Mouse (Mus musculus): ENCODE measurements around the gene Naglu. TPM values are rescaled to one million over a fixed set of nuclear protein-coding genes. Genes with fewer than 3 reads are reported as not detected.
"Not testable (repeated sequence)": the region's sequence is repeated elsewhere in the genome, so short reads cannot be mapped to it uniquely, and the experiment has no call there.

Naglu gene
- polyA plus RNA-seq, 1 experiment = 30.7 TPM

GRCm38 (mm10) chr11:101115564-101115963 lies 45.8 kb downstream of the Naglu start:
- Histone ChIP-seq H3K4me1 (peaks cover 64% of the 10 kb centered on the region), H3K36me3 (replicated peaks; ENCODE audit: low read length) (peaks cover 46% of the 10 kb centered on the region), H3K27me3 (replicated peaks) (no peaks in the 10 kb centered on the region), H3K4me3 (replicated peaks) (peak overlapping the region; percentile 23), H3K9me3 (peaks cover 5% of the 10 kb centered on the region)
- TF ChIP-seq FLI1 (IDR thresholded peaks at IDR 0.05; ENCODE audit: low read length) (no peak), GATA1 (IDR thresholded peaks at IDR 0.05; ENCODE audit: borderline replicate concordance, low read length) (no peak)

GRCm38 (mm10) chr11:101118105-101118504 lies 48.3 kb downstream of the Naglu start:
- Histone ChIP-seq H3K36me3 (replicated peaks; ENCODE audit: low read length) (peaks cover 45% of the 10 kb centered on the region), H3K27me3 (replicated peaks) (no peaks in the 10 kb centered on the region), H3K9me3 (peaks cover under 1% of the 10 kb centered on the region; the same call in 1 of the 2 replicates), H3K4me1 (peaks cover 64% of the 10 kb centered on the region), H3K4me3 (replicated peaks) (peak overlapping the region; percentile 96)
- TF ChIP-seq FLI1 (IDR thresholded peaks at IDR 0.05; ENCODE audit: low read length) (no peak), GATA1 (IDR thresholded peaks at IDR 0.05; ENCODE audit: borderline replicate concordance, low read length) (no peak)

GRCm38 (mm10) chr11:101119131-101119760 lies 49.4 kb downstream of the Naglu start:
- Histone ChIP-seq H3K36me3 (replicated peaks; ENCODE audit: low read length) (peaks cover 49% of the 10 kb centered on the region), H3K27me3 (replicated peaks) (no peaks in the 10 kb centered on the region), H3K4me1 (peaks cover 64% of the 10 kb centered on the region), H3K9me3 (no peaks in the 10 kb centered on the region), H3K4me3 (replicated peaks) (peak overlapping the region; percentile 96)
- no peak for TF ChIP-seq GATA1 (IDR thresholded peaks at IDR 0.05; ENCODE audit: borderline replicate concordance, low read length)
- TF ChIP-seq FLI1 (IDR thresholded peaks at IDR 0.05; ENCODE audit: low read length) = no peak

DNA sequence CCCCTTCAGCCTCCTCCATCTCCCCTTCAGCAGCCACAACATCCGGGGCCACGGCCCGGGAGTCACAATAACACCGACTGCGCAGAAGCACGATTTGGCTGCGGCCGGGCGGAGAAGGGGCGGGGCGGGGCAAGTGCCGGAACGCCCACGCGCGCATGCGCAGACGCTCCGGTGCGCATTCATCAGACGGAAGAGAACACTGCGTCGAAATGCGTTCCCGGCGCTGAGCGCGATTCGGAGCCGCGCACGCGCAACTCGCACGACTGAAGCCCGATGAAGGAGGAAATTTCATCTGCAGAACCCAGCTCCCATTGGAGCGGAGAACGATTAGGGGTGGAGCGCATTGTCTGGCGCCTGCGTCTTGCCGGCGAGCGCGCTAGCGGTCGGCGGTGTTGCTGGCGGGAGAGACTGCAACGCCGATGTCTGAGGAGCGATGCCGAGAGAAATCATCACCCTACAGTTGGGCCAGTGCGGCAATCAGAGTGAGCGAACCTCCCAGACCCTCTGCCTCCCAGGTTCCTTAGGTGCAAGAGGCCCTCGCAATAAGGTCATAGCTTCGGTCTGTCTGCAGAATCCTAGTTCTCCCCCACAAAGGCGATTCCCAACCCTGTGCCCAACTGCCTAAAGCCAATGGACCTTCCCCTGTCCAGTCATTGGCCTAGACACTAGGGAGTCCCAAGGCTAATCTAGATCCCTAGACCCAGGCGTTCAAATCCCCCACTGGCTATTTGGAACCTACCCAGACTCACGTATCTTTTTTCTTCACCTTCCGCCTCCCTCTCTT lies 50.1 kb downstream of the Naglu start, which contains the start of the genes Retreg3 and Tubg1:
Retreg3 (minus strand) TSS at position 133 of the 784 bp plus-strand sequence.
Tubg1 (plus strand) TSS at position 178 of the 784 bp plus-strand sequence.
- Histone ChIP-seq H3K4me3 (replicated peaks) (peak within 1 kb of the TSS; percentile 96), H3K36me3 (replicated peaks; ENCODE audit: low read length) (peaks cover 48% of the 10 kb centered on the region), H3K4me1 (peaks cover 61% of the 10 kb centered on the region)

DNA sequence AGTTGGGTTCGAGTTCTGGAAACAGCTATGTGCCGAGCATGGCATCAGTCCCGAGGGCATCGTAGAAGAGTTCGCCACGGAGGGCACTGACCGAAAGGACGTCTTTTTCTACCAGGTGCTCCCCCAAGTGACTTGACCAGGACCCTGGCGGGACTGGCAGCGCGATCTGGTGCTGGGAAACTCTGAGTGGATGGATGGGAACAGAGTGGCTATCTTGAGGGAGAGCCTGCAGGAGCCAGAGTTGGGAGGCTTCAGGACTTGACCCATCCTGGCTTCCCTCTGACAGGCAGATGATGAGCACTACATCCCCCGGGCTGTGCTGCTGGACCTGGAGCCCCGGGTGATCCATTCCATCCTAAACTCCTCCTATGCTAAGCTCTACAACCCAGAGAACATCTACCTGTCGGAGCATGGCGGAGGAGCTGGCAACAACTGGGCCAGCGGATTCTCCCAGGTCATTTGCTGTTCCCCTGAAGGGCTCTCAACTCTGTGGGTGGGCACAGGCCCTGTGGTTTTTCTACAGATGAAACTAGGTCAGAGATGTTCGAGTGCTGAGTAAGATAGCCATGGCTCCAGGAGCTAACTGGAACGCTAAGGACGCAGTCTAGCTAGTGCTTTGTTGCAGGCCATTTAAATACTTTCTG lies 50.9 kb downstream of the Naglu start:
- TF ChIP-seq GATA1 (IDR thresholded peaks at IDR 0.05; ENCODE audit: borderline replicate concordance, low read length) = no peak
- no peak for TF ChIP-seq FLI1 (IDR thresholded peaks at IDR 0.05; ENCODE audit: low read length)
- no peaks in the 10 kb centered on the region for H3K9me3 ChIP-seq
- peak overlapping the region; percentile 96 for H3K4me3 ChIP-seq (replicated peaks)
- peaks cover 56% of the 10 kb centered on the region for H3K4me1 ChIP-seq
- no peaks in the 10 kb centered on the region for H3K27me3 ChIP-seq (replicated peaks)
- peaks cover 45% of the 10 kb centered on the region for H3K36me3 ChIP-seq (replicated peaks; ENCODE audit: low read length)

More for the DNA sequence above, 50.1 kb downstream of the Naglu start, which contains the start of the genes Retreg3 and Tubg1:
- Histone ChIP-seq H3K27me3 (replicated peaks) (no peaks in the 10 kb centered on the region), H3K9me3 (no peaks in the 10 kb centered on the region)
- TF ChIP-seq FLI1 (IDR thresholded peaks at IDR 0.05; ENCODE audit: low read length) (no peak), GATA1 (IDR thresholded peaks at IDR 0.05; ENCODE audit: borderline replicate concordance, low read length) (no peak)

- H3K36me3 ChIP-seq (replicated peaks; ENCODE audit: low read length) = peaks cover 48% of the 10 kb centered on the region
- not testable (repeated sequence) for H3K27me3 ChIP-seq (replicated peaks); H3K9me3 ChIP-seq; H3K4me3 ChIP-seq (replicated peaks)
- H3K4me1 ChIP-seq = peaks cover 29% of the 10 kb centered on the region
Observed at GRCm38 (mm10) chr11:101124494-101124893, 54.7 kb downstream of the Naglu start.

DNA sequence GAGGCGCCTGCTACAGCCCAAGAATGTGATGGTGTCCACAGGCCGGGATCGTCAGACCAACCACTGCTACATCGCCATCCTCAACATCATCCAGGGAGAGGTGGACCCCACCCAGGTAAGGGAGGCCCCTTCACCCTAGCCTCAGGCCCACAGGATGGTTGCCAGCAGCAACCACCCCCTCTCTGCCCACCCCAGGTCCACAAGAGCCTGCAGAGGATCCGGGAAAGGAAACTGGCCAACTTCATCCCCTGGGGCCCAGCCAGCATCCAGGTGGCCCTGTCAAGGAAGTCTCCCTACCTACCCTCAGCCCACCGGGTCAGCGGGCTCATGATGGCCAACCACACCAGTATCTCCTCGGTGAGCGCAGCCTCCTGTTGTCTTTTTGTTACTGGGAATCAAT lies 55.2 kb downstream of the Naglu start:
- H3K4me1 ChIP-seq = peaks cover 31% of the 10 kb centered on the region
- H3K36me3 ChIP-seq (replicated peaks; ENCODE audit: low read length) = peaks cover 48% of the 10 kb centered on the region
- H3K27me3 ChIP-seq (replicated peaks) = not testable (repeated sequence)

GRCm38 (mm10) chr11:101127075-101127474 lies 57.3 kb downstream of the Naglu start:
- Histone ChIP-seq H3K9me3 (peaks cover 12% of the 10 kb centered on the region), H3K4me1 (peaks cover 27% of the 10 kb centered on the region), H3K27me3 (replicated peaks) (peaks cover 11% of the 10 kb centered on the region), H3K4me3 (replicated peaks) (no peak overlapping the region), H3K36me3 (replicated peaks; ENCODE audit: low read length) (peaks cover 45% of the 10 kb centered on the region)
- no peak for TF ChIP-seq FLI1 (IDR thresholded peaks at IDR 0.05; ENCODE audit: low read length)
- TF ChIP-seq GATA1 (IDR thresholded peaks at IDR 0.05; ENCODE audit: borderline replicate concordance, low read length) = no peak

More for the DNA sequence above, 55.2 kb downstream of the Naglu start:
- not testable (repeated sequence) for H3K9me3 ChIP-seq; H3K4me3 ChIP-seq (replicated peaks)

Other genes with a start within 250 kb of the Naglu start
- gene Stat5b, start 219.3 kb upstream of the Naglu start, polyA plus RNA-seq (2012; ENCODE audit: insufficient read depth, low replicate concordance) = 5.7 and 12.8 TPM in 2 replicates
- 2.3 and 3.9 TPM in 2 replicates for gene Stat5a, start 210.7 kb upstream of the Naglu start, polyA plus RNA-seq (2012; ENCODE audit: insufficient read depth, low replicate concordance)
- 63.3 and 82.6 TPM in 2 replicates for gene Stat3, start 130.5 kb upstream of the Naglu start, polyA plus RNA-seq (2012; ENCODE audit: insufficient read depth, low replicate concordance)
- gene Cavin1, start 99.1 kb upstream of the Naglu start, polyA plus RNA-seq (2012; ENCODE audit: insufficient read depth, low replicate concordance) = 24.1 and 43.9 TPM in 2 replicates
- gene Atp6v0a1, start 60.6 kb upstream of the Naglu start, polyA plus RNA-seq (2012; ENCODE audit: insufficient read depth, low replicate concordance) = 90.5 and 153 TPM in 2 replicates
- 3.5 and 5.8 TPM in 2 replicates for gene Hsd17b1, start 8.4 kb downstream of the Naglu start, polyA plus RNA-seq (2012; ENCODE audit: insufficient read depth, low replicate concordance)
- 17.7 and 36.8 TPM in 2 replicates for gene Coasy, start 12.6 kb downstream of the Naglu start, polyA plus RNA-seq (2012; ENCODE audit: insufficient read depth, low replicate concordance)
- gene Mlx, start 17.3 kb downstream of the Naglu start, polyA plus RNA-seq (2012; ENCODE audit: insufficient read depth, low replicate concordance) = 2.8 and 12.4 TPM in 2 replicates
- gene Psmc3ip, start 25.4 kb downstream of the Naglu start, polyA plus RNA-seq (2012; ENCODE audit: insufficient read depth, low replicate concordance) = 10.4 TPM in 1 of 2 replicates, not detected in the other
- 1.6 and 6.2 TPM in 2 replicates for gene Retreg3, start 49.9 kb downstream of the Naglu start, polyA plus RNA-seq (2012; ENCODE audit: insufficient read depth, low replicate concordance)
- 63.2 and 80.7 TPM in 2 replicates for gene Tubg1, start 49.9 kb downstream of the Naglu start, polyA plus RNA-seq (2012; ENCODE audit: insufficient read depth, low replicate concordance)
- gene Tubg2, start 85.9 kb downstream of the Naglu start, polyA plus RNA-seq (2012; ENCODE audit: insufficient read depth, low replicate concordance) = not detected in 2 replicates
- 0.72 and 0.89 TPM in 2 replicates for gene Cntnap1, start 100.5 kb downstream of the Naglu start, polyA plus RNA-seq (2012; ENCODE audit: insufficient read depth, low replicate concordance)
- 2.3 and 6.6 TPM in 2 replicates for gene Plekhh3, start 101.3 kb downstream of the Naglu start, polyA plus RNA-seq (2012; ENCODE audit: insufficient read depth, low replicate concordance)
- 0.13 TPM in 1 of 2 replicates, not detected in the other for gene Ccr10, start 105.4 kb downstream of the Naglu start, polyA plus RNA-seq (2012; ENCODE audit: insufficient read depth, low replicate concordance)
- 0.65 and 2.0 TPM in 2 replicates for gene Ezh1, start 156.5 kb downstream of the Naglu start, polyA plus RNA-seq (2012; ENCODE audit: insufficient read depth, low replicate concordance)
- gene Ramp2, start 176.0 kb downstream of the Naglu start, polyA plus RNA-seq (2012; ENCODE audit: insufficient read depth, low replicate concordance) = 0.32 TPM in 1 of 2 replicates, not detected in the other
- gene Vps25, start 183.7 kb downstream of the Naglu start, polyA plus RNA-seq (2012; ENCODE audit: insufficient read depth, low replicate concordance) = 100 and 168 TPM in 2 replicates
- 37.7 and 87.0 TPM in 2 replicates for gene Wnk4, start 190.6 kb downstream of the Naglu start, polyA plus RNA-seq (2012; ENCODE audit: insufficient read depth, low replicate concordance)
- gene Cntd1, start 209.0 kb downstream of the Naglu start, polyA plus RNA-seq (2012; ENCODE audit: insufficient read depth, low replicate concordance) = not detected in 2 replicates
- 9.9 and 21.1 TPM in 2 replicates for gene Coa3, start 209.1 kb downstream of the Naglu start, polyA plus RNA-seq (2012; ENCODE audit: insufficient read depth, low replicate concordance)
- gene Becn1, start 232.3 kb downstream of the Naglu start, polyA plus RNA-seq (2012; ENCODE audit: insufficient read depth, low replicate concordance) = 43.7 and 96.0 TPM in 2 replicates
- 32.6 and 45.1 TPM in 2 replicates for gene Psme3, start 246.2 kb downstream of the Naglu start, polyA plus RNA-seq (2012; ENCODE audit: insufficient read depth, low replicate concordance)